Mouse (Mus musculus) small intestine, adult 2 months (tissue): ENCODE results near the gene Prmt1. TPM values are rescaled to one million over a fixed set of nuclear protein-coding genes. Genes with fewer than 3 reads are reported as not detected.
A peak's percentile ranks its signal among the peaks of the same experiment; 100 is the strongest.

Experiments
- H3K27ac ChIP-seq: fragments of 200-500 bp; 2 replicates; pipeline ENCODE4 v1.5.1; 2012; ENCODE audit warnings: low read depth, low read length, control low read depth, inconsistent platforms; ENCODE audit not compliant: insufficient read depth
- H3K27me3 ChIP-seq: fragments of 200-500 bp; 2 replicates; pipeline ENCODE4 v1.6.1; 2012; ENCODE audit warnings: mild to moderate bottlenecking, moderate library complexity, low read length, inconsistent platforms; ENCODE audit not compliant: control insufficient read depth, insufficient read depth
- H3K36me3 ChIP-seq: fragments of 200-500 bp; 2 replicates; pipeline ENCODE4 v1.6.1; 2012; ENCODE audit warnings: mild to moderate bottlenecking, low read length, control low read depth, inconsistent platforms; ENCODE audit not compliant: control insufficient read depth, insufficient read depth
- H3K4me1 ChIP-seq: fragments of 200-500 bp; 2 replicates; pipeline ENCODE4 v1.6.1; 2012; ENCODE audit warnings: low read length, inconsistent platforms, mixed read lengths; ENCODE audit not compliant: control insufficient read depth, insufficient read depth, insufficient read length
- H3K4me3 ChIP-seq: fragments of 200-500 bp; 2 replicates; pipeline ENCODE4 v1.5.1; 2012; ENCODE audit warnings: low read depth, mild to moderate bottlenecking, control low read depth, inconsistent platforms, low read length, moderate library complexity
- CTCF ChIP-seq: fragments of 200-500 bp; IDR thresholded peaks from 2 replicates; pipeline ENCODE4 v1.5.1; 2012; ENCODE audit warnings: low read depth, mild to moderate bottlenecking, control low read depth, inconsistent platforms, low read length, moderate library complexity, mixed read lengths; ENCODE audit not compliant: insufficient replicate concordance, insufficient read length; ENCODE audit errors: extremely low read depth
- POLR2A ChIP-seq: fragments of 200-500 bp; IDR thresholded peaks from 2 replicates; pipeline ENCODE4 v1.6.1; 2012; ENCODE audit warnings: low read depth, mild to moderate bottlenecking, control low read depth, inconsistent platforms, low read length, moderate library complexity
- WGBS: fragments of 180-500 bp; shearing (Covaris S2); methylation state at CpG from one replicate; pipeline ENCODE4 v1.1.7; 2018; 5-methylcytosine and 5-hydroxymethylcytosine counted together
- polyA plus RNA-seq: library from polyadenylated mRNA; depleted of rRNA; stranded (reverse); fragments of >200 nt; gene quantifications from 2 replicates; pipeline ENCODE4 v1.2.3, GENCODE M21; 2012; rRNA removed

The Prmt1 gene
- 50.0 and 68.6 TPM in 2 replicates for polyA plus RNA-seq

GRCm38 (mm10) chr7:44986192-44986878, at the start of gene Prmt1:
Gene Prmt1, minus strand, starts transcription at chr7:44986568.
- Histone ChIP-seq H3K4me3 (peak within 1 kb of the TSS; percentile 91), H3K27me3 (no peaks in the 10 kb centered on the region), H3K36me3 (peaks cover 9% of the 10 kb centered on the region), H3K4me1 (peaks cover 5% of the 10 kb centered on the region), H3K27ac (peak within 1 kb of the TSS; percentile 84)
- under 1% methylated on average over 42 of the region's 42 CpGs for WGBS
- TF ChIP-seq POLR2A: peak; percentile 62; the same call in 1 of the 2 replicates
- TF ChIP-seq CTCF: no peak

GRCm38 (mm10) chr7:45035631-45036030, 49.3 kb upstream of the Prmt1 start:
- no peak overlapping the region for H3K27ac ChIP-seq
- WGBS: 80% methylated on average over 3 of the region's 3 CpGs
- peaks cover 34% of the 10 kb centered on the region for H3K36me3 ChIP-seq
- TF ChIP-seq CTCF (no peak), POLR2A (no peak)
- no peak overlapping the region for H3K4me3 ChIP-seq
- no peaks in the 10 kb centered on the region for H3K27me3 ChIP-seq
- no peaks in the 10 kb centered on the region for H3K4me1 ChIP-seq

GRCm38 (mm10) chr7:45033722-45034359, 47.5 kb upstream of the Prmt1 start:
- H3K27me3 ChIP-seq: no peaks in the 10 kb centered on the region
- H3K36me3 ChIP-seq: peaks cover 42% of the 10 kb centered on the region
- no peaks in the 10 kb centered on the region for H3K4me1 ChIP-seq
- TF ChIP-seq CTCF: no peak
- TF ChIP-seq POLR2A: no peak
- no peak overlapping the region for H3K4me3 ChIP-seq
- WGBS: 94% methylated on average over 19 of the region's 19 CpGs
- H3K27ac ChIP-seq: no peak overlapping the region

GRCm38 (mm10) chr7:45030857-45031256, 44.5 kb upstream of the Prmt1 start:
- Histone ChIP-seq H3K4me3 (no peak overlapping the region), H3K4me1 (no peaks in the 10 kb centered on the region), H3K36me3 (peaks cover 53% of the 10 kb centered on the region), H3K27me3 (no peaks in the 10 kb centered on the region), H3K27ac (no peak overlapping the region)
- TF ChIP-seq POLR2A (no peak), CTCF (no peak)
- WGBS: 97% methylated on average over 8 of the region's 8 CpGs

- peaks cover 51% of the 10 kb centered on the region for H3K36me3 ChIP-seq
- H3K27me3 ChIP-seq: no peaks in the 10 kb centered on the region
- no peaks in the 10 kb centered on the region; the same call in 1 of the 2 replicates for H3K4me1 ChIP-seq
- WGBS: 86% methylated on average over 6 of the region's 6 CpGs
- no peak overlapping the region for H3K4me3 ChIP-seq
- no peak for TF ChIP-seq POLR2A
- TF ChIP-seq CTCF: no peak
- no peak overlapping the region for H3K27ac ChIP-seq
Observed at GRCm38 (mm10) chr7:45029995-45030394, 43.6 kb upstream of the Prmt1 start.

- peaks cover 37% of the 10 kb centered on the region for H3K36me3 ChIP-seq
- TF ChIP-seq POLR2A (no peak), CTCF (no peak)
- WGBS: 89% methylated on average over 11 of the region's 11 CpGs
- no peak overlapping the region for H3K27ac ChIP-seq
- no peaks in the 10 kb centered on the region for H3K27me3 ChIP-seq
- no peak overlapping the region for H3K4me3 ChIP-seq
- no peaks in the 10 kb centered on the region; the same call in 1 of the 2 replicates for H3K4me1 ChIP-seq
Observed at GRCm38 (mm10) chr7:45028351-45028750, 42.0 kb upstream of the Prmt1 start.

- H3K4me1 ChIP-seq: no peaks in the 10 kb centered on the region; the same call in 1 of the 2 replicates
- 82% methylated on average over 9 of the region's 9 CpGs for WGBS
- H3K36me3 ChIP-seq: peaks cover 33% of the 10 kb centered on the region
- no peak for TF ChIP-seq POLR2A
- TF ChIP-seq CTCF: no peak
- no peak overlapping the region for H3K27ac ChIP-seq
- no peaks in the 10 kb centered on the region for H3K27me3 ChIP-seq
- no peak overlapping the region for H3K4me3 ChIP-seq
Observed at GRCm38 (mm10) chr7:45027761-45028160, 41.4 kb upstream of the Prmt1 start.
